Mouse (Mus musculus) right cerebral cortex, postnatal 36 days (tissue): ENCODE results near the gene Gm3739.
"Not testable (repeated sequence)": the region's sequence is repeated elsewhere in the genome, so short reads cannot be mapped to it uniquely, and the experiment has no call there.

Source experiments
- DNase-seq, 2 experiments: peaks; one replicate each; pipeline ENCODE4 v3.0.0; 2022; ENCODE audit warnings: low spot score in 2 of 2, mixed read lengths in 1 of 2

Gene Gm3739

DNA sequence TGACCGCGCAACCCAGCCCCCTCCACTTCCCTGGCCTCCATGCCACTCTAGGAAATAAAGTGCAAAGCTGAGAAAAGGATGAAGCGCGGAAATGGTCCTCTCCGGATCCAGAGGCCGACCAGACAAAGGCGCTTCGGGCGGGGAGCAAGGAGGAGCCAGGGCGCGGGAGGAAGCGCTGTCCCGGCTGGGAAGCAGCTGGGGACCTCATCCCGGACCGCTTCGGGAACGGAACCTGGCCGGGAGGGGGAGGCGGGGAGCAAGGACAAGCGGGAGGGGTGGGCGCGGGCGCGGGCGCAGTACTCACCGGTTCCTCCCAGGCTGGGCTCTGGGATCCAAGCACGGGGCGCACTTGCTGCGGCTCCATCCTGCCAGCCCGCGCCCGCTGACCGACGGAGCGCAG lies at the start of gene Gm3739:
Gm3739 (minus strand) TSS at position 389 of the 400 bp plus-strand sequence.
- peak in 1 of 2 experiments; percentile 0 for DNase-seq

DNA sequence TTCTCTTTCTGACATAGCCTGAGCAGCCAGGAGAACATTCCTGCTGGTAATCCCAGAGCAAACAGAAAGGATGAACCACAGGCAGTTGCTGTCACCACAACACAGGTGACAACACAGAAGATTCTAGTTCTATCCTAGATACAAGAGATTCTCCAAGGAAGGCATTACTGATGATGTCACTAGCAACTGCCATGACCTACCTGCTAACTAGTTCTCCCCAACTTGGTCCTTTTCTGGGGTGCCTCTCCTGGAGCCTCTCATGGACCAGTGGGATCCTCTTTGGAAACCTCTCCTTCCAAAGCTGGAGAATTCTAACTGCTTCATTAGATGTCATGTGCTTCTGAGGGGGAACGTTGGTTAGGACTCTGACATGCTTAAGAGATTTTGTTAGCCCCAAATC lies 17.4 kb upstream of the Gm3739 start, which contains the start of gene Gm5797:
Gm5797 (minus strand) TSS at position 101 of the 400 bp plus-strand sequence.
- DNase-seq, result not testable (repeated sequence)

GRCm38 (mm10) chr14:7315093-7315492 lies 244 bp upstream of the Gm3739 start:
- peak; percentile 1 to 2 for DNase-seq

DNA sequence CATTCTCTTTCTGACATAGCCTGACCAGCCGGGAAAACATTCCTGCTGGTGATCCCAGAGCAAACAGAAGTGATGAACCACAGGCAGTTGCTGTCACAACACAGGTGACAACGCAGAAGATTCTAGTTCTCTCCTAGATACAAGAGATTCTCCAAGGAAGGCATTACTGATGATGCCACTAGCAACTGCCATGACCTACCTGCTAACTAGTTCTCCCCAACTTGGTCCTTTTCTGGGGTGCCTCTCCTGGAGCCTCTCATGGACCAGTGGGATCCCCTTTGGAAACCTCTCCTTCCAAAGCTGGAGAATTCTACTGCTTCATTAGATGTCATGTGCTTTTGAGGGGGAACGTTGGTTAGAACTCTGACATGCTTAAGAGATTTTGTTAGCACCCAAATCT lies 50.2 kb downstream of the Gm3739 start, which contains the start of gene Gm3727:
Gm3727 (minus strand) TSS at position 101 of the 400 bp plus-strand sequence.
- DNase-seq, result not testable (repeated sequence)
